Mouse (Mus musculus) thymus, postnatal 4 days (tissue): ENCODE data around the gene Ramp1.

Source experiments
- DNase-seq: peaks from one replicate; pipeline ENCODE4 v3.0.0; 2021

Ramp1 gene

DNA sequence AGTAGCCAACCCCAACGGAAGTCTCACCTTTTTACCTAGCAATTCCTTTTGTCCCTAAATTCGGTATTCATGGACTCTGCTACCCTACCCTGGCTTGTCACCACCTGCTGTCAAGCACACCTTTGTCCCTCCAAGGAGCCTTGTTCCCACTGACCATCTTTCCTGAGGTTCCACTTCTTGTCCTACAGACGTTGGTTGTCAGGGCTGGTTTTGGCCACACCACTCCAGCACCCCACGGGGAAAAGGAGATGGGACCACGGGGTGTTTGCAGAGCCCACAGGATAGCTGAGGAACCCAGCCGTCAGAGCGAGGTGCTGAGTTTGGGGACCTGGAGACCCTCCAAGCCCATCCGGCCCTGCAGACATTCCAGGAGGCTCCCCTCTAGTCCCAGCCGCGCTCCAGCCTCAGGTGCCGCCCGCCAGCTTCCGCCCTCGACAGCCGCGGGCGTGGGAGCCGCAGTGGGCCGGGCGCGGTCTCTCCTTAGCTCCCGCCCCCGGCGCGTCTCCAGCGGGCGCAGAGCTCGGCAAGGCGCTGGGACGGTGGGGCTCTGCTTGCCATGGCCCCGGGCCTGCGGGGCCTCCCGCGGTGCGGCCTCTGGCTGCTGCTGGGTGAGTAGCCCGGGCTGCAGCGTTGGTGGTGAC is at the start of gene Ramp1:
TSS of gene Ramp1 (plus strand) at position 290 of the 641 bp plus-strand sequence.
- DNase-seq, result peak; percentile 88

DNA sequence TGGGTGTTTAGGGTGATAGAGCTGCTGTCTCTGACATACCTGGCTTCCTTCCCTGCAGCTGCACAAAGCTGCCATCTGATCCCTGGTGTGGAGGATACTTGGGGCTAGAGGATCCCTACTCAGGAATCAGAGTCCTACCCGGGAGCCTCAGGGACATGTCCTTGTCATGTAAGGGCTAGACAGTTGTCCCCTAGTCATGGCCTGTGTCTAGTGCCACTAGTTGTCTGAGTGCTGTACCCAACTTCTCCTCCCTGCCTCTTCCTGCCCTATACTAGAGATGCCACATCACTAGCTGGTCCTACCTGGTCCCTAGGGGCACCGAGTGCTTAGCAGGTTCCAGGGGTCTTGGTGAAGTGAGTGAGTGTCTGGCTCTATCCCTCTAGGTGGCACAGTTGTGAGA is 42.6 kb upstream of the Ramp1 start:
- DNase-seq, result no peak

DNA sequence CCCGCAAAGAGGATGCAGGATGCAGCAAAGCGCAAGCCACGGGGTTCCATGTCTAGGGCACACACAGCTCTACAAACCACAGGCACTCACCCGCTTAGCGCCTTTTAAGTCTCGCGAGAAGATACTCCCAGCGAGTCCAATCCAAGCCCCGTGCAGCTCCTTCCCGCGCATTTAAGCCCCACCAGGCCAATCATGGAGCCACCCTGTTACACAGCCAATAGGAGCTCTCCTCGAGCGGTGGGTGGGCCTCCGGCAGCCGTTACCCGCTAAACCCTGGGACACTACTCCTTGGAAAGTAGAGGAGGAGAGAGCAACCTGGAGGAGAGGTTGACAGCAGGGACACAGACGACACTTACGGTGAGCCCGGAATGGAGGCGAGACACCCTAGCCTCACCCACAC is 34.8 kb upstream of the Ramp1 start, which contains the start of gene Rbm44:
TSS of gene Rbm44 (plus strand) at position 277 of the 400 bp plus-strand sequence.
- no peak for DNase-seq

DNA sequence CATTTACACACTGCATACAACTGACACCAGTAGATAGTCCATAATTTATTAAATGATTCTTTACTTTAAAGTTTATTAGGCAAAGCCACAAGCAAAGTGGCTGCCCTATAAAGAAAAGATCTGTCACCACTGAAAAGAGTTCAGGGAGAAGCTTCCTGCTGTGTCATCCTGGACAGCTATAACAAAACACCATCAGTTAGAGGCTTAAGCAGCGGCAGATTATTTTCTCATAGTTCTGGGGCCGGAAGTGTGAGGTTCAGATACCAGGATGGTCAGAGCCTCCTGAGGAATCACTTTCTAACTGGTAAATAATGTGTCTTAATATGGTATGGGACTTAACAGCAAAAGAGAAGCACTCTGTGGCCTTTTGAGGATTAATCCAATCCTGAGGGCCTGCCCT is 28.1 kb upstream of the Ramp1 start:
- no peak for DNase-seq

DNA sequence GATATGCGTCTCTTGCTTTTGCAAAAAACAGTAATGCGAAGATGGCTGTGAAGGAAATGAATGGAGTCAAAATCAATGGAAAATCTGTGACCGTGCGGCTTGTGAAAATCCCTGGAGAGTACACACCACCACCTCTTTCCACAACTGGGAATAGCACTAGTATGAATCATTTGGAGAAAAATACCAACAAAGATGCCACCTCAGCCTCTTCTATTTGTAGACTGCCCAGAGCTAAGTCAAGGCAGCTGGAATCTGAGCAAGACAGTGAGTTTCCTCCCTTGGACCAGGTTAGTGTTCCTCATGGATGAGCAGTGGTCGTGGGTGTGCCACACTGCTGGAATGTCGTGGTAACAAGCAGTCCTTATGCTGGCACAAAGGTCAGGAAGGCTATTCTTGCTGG is 12.8 kb upstream of the Ramp1 start:
- DNase-seq, result no peak

DNA sequence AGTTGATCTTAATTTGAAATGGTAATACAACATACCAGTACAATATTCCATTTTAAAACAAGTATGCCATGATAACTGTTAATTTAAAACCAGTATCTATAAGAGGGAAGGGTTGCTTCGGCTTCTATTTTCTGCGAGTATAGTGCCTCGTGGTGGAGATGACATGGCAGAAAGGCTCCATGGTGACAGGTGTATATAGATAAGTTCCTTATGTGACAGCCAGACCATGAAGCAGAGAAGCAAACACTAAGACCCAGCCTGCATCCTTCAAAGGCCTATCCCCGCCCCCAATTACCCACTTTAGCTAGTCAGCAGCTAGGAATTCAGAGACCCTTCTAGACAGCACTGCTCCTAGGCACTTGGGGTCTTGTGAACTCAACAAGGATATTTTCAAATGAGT is 10.5 kb upstream of the Ramp1 start:
- no peak for DNase-seq

DNA sequence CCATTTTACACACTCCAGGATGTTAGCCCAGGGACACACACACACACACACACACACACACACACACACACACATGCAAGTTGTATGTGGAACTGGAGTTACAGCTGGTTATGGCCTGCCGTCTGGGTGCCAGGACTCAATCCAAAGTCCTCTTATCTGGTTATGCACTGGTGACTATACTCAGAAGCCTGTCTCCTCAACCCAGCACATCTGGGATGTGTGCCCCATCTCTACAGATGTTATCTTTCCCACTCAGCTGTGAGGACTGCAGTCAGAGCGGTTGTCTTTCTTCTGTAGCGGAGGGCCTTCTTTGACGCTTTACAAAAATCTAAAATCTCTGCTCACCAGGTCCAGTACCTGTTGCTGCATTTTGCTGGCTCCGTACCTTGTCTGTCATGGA is 4.8 kb upstream of the Ramp1 start:
- DNase-seq, result no peak

DNA sequence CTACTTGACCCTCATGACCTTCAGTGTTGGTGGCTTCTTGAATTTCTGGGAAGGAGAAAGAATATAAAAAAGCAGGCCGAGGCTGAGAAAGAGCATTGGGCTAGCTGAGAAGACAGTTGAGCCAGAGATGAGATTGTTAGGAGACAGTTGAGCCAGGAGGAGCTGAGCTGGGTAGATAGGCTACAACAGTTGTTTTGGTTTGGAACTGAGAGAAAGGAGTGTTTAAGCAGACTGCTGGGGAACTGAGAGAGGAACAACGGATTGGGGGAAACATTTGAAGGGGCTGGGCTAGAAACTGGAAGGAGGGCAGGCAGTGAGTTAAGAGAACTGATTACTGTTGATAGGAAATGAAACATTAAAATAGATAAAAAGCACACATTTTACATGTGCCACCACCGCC is 3.6 kb upstream of the Ramp1 start:
- no peak for DNase-seq

DNA sequence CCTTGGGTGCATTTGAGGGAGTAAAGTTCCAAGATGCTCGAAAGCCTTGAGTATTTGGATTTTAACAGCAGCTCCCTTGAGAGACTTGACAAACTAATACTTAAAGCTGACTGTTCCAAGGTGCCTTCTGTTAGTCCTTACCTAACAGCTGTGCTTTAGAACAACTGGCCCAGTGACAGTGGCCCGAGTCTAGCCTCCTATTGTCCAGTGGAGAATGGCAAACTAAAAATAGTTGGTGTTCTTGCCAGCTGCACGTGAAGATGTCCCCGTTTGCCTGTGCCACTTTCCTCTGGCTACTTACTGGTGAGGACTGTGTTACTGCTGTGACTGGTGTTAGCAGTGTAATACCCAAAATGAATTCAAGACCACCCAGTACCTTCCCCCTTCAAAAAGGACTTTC is 2.8 kb upstream of the Ramp1 start:
- no peak for DNase-seq

DNA sequence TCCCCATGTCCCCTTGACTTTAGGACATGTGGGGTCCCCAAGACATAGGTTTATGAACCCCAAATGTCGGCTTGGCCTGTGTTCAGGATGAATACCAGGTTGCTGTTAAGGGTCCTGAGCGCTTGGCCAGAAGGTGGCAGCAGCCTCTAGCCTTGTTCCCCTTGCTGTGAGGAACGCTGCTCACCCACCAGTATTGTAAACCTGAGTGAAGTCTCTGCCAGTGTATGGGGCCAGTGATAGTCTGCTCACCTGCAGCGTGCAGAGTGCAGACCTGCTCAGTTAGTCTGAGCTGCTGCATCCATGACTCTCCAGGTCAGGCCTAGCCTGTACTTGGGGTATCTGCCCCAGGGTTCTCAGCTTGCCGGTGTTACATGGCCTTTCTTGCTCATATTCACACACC is 536 bp upstream of the Ramp1 start:
- DNase-seq, result peak; percentile 92

DNA sequence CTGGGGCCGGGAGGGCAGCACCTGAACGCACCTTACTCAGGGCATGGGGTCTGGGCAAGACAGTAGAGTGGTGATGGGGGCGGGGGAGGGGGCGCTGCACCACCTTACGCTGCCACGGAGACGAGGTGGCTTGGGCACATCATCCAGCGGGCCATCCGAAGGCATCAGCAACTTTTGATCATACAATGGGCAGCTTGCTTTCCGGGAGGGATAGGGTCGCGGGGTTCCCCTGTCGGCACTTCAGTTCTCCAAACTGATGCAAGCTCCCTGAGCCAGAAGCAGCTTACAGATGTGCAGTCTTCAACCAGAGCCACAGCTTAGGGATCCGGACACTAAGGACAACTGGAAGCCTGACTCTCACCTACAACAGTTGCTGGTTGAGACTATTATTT is 548 bp downstream of the Ramp1 start:
- no peak for DNase-seq

DNA sequence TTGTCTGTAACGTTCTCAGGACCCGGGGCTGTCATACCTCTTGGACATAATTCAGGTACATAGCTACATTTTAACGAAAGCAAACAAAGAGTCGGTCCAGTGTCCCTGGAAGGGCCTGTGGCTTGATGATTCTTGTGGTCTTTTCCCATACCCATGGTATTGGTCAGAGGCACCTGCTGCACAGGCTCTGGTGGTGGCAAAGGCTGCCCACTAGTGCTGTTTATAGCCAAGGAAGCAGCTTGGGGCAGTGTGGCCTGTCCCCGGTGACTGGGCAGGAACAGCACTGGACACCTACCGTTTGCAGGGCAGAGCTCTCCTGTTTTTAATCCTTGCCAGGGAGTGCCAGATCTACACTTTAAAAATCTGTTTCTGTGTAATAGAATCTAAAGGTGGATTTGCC is 1.1 kb downstream of the Ramp1 start:
- DNase-seq, result peak; percentile 42

DNA sequence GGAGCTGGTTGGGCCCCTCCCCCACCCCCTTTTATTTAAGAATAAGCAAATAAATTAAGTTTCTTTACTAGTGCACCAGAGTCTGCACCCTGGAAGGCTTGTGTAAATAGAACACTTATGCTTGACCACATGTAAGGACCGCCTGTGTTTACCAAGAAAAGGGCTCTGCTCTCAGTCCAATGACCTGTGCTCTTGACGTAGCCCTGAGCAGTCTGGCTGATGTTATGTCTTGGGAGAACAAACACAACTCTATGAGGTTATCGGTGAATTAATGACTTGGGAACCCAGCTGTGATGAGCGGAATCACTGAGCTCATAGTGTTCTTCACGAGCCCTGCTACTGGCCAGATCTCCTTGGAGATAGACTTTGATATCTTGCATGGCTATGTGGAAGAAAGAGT is 1.6 kb downstream of the Ramp1 start:
- DNase-seq, result peak; percentile 30

DNA sequence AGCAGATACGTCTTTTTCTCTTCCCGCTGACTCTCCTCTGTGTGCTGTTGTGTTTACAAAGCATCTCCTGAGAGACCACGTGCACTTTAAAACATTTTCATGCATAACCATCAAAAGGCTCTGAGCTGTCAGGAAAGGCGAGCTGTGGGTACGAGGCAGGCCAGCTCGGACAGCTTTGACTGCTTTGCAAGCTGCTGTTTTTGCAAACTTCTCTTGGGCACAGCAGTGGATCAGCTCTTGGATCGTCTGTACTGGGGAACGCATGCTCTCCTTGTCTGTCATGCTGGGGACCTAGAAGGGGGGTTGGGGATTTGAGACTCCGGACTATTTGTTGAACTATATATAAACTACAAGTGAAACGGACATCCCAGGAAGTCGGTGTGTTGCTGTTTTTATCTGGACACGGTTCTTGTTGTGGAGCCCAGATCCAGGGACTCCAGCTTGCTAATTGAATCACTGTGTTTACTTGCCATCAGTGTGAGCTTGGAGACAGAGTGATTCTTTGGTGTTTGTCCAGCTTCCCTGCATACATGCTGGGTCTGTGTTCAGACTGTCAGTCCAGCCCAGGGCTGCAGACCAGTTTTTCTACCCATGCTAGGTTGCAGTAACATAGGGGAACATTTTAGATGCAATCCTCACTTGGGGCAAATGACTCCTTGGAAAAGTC is 2.3 kb downstream of the Ramp1 start:
- peak; percentile 44 for DNase-seq

DNA sequence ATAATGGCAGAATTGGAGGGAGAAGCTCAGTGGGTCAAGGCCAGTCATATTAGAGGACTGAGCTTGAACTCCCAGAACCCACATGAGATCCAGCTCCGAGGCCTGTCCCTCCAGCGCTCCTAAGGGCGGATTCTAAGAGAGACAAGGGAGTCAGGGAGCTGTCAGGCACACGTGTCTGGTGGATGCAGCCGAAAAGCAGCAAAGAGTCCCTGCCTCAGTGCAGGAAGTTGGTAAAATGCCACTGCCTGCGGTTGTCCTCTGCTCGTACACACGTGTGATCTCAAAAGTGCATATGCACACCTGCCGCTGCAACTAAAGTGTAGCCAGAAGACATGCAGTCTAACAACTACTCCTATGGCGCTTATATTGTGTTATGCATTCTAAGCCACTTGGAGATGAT is 3.7 kb downstream of the Ramp1 start:
- DNase-seq, result peak; percentile 68

DNA sequence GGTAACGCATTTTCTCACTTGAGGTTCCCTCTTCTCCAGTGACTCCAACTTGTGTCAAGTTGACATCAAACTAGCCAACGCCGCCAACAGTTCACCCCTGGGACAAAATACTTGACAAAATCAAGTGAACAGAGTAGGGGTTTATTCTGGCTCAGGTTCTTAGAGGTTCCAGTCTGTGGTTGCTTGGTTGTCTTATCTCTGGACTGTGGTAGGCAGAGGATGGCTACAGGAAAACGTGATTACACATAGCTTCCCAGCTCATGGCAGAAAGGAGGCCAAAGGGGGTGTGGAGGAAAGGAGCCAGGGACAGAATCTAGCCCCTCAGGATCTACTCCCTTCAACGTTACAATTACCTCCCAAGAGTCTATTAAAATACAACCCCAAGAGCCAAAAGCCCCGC is 7.1 kb downstream of the Ramp1 start:
- peak; percentile 16 for DNase-seq

DNA sequence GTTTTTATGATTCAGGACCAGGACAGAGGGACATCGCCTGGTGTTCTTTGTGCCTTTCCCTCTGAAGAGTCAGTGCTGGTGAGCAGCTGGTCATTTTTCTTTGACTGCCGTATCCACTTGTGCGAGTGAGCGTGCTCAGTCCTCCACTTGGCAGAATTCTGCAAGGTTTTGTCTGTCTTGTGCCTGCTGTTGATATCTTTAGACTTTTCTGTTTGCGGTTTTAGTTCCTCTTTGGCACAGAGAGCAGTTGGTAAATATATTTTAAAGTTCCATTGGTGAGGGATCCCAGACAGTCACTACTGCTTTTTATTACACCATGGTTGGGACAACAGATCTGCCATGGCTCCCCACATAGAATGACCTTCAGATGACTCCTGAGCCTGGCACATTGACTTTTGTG is 7.7 kb downstream of the Ramp1 start:
- DNase-seq, result peak; percentile 41

DNA sequence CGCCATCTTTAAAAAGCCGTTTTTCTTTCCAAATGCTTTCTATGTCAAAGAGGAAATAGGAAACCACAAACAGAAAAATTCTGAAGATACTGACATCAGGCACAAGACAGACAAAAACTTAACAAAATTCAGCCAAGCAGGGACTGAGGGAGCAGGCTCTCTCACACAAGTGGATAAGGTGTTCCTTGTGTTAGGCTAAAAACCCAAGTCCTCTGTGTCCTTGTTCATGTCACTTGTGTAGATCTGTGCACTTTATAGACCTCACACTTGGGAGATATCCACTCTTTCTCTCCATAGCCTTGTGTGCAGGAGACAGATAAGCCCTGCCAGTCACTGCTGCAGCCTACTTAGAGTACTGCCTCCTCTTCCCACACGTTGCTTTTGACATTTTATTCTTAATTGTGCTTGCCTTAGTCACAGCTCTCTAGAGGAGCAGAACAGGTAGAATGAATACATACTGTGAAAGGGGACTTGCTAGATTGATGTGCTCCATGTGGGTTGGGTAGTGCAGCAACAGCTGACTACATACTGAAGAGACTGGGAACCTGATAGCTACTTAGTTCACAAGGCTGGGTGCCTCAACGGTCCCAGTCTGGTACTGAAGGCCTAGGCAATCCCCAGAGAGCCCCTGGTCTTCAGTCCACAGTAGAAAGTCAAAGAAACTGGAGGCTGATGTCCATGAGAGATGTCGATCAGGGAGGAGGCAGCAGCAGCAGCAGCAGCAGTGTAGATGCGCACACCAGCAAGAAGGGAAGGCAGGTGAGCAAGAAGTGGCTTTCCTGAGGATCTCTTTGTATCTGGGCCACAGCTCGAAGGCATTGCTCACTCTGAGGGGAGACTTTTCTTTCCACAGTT is 8.4 kb downstream of the Ramp1 start:
- DNase-seq, result peak; percentile 51

DNA sequence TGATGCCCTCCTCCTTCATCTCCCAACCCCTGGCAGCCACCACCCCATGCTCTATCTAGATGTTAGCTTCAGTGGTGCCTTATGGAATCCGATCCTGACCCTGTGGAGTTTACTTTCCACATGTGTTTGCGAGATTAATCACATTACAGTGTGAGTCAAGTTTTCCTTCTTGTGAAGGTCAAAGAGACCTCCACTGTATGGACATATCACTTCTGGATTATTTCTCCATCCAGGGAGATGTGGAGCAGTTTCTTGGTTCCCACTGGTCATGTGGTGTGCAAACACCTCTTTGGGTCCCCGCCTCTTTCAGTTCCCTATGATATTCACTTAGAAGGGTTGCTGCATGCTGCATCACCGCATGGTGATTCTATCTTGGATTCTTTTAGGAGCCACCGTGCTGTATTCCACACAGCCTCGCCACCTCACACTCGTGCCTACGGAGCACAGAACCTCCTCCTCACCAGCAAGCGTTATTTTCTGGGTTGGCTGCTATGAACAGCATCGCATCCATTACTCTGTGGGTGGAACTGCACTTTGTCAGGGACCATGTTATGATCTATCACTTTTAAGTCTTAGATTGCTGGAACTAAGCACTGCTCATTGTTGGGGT is 9.3 kb downstream of the Ramp1 start:
- peak; percentile 18 for DNase-seq

DNA sequence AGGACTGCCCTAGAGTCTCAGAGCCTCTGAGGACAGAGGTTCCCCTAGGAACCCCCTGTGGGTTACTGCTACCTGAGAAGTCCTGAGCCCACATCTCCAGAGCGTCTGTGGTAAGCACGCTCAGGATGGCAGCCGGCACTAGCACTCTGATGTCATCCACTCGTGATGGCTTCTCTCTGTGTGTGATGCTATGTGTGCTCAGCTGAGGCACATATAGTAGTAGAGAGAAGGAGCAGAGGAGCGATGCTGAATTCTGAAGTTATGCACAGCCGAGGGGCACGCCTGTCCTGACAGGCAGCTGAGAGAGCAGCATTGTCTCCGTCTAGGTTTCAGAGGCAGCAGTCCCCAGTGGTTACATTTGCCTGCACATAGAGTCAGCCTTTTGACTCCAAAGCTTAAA is 12.6 kb downstream of the Ramp1 start:
- peak; percentile 61 for DNase-seq

DNA sequence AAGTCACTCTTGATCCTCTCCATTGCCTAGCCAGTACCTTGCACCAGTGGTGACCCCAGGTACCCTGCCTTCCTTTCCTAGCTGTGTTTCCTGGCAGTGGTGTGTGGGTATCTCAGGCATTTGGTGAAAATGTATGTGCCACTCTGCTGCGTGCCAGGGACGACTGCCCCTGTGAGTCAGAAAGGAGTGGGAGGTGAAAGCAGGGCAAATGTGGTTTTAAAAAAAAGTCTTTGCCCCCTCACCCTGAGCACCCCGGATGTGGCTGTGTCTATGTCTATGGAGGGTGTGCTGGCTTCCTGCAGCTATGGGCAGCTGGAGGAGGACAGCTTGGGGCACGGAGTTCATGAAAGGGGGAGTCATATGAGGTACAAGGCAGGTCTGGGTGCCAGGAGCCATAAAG is 13.6 kb downstream of the Ramp1 start:
- DNase-seq, result peak; percentile 75

DNA sequence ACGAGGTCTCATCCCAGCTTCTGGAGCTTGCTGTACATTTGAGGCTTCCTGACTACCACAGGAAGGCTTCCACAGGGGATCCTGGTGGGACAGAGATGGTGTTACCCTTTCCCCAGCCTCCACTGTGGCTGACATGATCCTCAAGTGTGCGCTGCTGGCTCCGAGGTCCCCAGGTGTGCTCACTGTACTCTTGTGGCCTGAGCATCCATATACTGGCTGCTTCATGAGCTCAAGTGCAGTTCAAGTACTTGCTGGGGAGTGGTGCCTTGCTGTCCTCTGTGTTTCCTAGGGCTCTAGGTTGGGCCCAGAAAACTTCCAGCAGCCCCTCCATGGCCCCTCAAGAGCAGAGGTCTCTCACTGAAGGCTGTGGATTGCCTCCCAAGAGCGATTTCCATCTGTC is 14.1 kb downstream of the Ramp1 start:
- peak; percentile 57 for DNase-seq

DNA sequence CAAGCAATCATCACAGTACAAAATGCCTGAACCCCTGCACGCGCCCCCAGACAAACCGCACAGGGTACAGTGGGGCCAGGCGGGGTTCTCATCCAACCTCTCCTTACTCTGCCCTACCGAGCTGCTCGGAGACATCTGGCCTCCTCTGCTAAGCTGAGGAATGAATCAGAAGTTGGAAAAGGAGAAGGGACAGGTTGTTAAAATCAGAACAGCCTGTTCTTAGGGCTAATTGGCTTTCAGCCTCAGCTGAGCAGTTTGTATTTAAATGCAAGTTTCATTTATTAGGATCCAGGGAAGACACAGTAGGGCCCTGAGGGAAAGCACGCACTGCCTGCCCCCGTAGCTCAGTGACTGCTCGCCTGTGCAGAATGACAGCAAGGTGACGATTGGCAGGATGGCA is 20.2 kb downstream of the Ramp1 start:
- peak; percentile 10 for DNase-seq

DNA sequence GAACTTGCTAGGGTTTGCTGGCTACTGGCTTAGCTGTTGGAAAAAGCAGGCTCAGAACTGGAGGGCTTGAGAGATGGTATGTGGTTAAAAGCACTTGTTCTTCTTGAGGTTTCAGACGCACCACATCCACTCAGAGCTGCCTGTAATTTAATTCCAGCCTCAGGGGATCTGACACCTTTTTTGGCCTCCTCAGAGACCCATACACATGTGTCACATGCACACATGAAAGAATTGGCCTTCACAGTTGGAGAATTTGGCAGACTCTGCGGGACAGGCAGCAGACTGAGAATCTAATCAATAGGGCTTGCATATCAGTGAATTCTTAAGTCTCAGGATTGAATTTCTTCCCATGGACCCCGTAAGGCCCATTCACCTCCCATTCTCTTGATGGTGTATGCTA is 21.5 kb downstream of the Ramp1 start:
- DNase-seq, result peak; percentile 11
